Mouse (Mus musculus) thymus, postnatal 36 days (tissue): Measurements from ENCODE around the gene Jak2.

Source experiments
- DNase-seq, 2 experiments: peaks; one replicate each; pipeline ENCODE4 v3.0.0; 2022; ENCODE audit warnings: mixed read lengths in 2 of 2

The Jak2 gene

DNA sequence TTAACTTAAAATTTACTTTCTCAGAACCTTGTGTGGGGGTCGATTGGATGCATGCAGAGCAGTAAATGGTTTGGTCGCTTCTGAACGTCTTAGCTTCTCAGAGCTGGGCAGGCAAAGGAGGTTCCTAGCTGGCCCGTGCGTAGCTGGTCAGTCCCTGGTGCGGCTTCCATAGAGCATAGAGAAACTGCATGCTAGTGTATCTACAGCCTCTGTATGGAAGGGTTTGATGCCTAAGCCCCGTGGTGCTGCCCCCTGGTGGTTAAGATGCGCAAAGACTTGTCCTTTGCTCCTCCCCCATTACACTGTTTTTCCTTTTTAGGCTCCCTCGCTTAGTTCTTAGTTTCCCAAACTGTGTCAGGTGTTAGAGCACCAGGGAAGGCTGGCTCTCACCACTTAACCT is 2.1 kb downstream of the Jak2 start:
- DNase-seq, result peak; percentile 81 to 84

DNA sequence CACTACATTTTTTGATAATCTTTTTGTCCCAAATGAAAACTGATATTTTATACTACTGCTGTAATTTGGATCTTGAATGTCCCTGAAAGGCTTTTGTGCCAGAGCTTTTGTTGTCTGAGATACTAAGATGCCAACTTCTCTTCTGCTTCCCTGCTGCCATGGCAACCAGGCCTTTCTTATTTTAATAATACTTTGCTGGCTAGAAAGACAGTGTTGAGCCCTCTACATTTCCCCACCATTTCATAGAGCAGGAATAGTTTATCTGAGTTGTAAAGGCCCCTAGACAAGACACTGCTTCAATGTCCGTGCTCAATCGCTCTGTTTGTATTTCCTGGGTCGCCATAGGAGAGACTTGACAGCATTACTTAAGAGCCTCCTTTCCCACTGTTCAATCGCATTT is 3.0 kb downstream of the Jak2 start:
- DNase-seq, result no peak

DNA sequence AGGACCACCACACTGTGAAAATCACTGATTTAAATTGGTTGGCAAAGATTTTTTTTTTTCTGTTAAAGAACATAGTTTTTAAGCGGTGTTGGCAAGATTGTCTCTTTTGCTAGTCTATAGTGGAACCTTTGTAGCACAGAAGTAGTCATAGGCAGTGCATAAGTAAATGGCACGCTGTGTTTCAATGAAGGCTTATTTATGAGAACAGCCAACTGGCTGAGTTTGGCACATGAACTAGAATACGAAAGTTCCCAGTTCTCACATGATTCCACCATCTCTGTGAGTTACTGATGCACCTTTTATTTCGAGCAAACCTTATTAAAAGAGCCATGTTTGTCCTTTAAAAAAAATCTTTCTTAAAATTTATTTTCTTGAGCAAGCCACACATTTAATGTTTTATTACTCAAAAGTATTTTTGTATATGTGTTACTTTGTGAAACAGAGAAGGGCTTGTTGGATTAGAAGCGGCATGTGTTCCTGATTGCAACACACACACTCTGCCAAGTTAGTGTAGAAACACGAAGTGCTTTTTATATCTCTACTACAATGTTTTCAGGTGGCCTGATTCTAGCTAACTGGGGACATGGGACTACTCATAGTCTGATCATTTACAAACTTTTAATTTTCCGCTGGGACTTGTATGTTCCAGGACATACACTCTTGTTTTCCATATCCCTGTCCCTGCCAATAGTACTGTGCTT is 3.8 kb downstream of the Jak2 start:
- DNase-seq, result no peak

DNA sequence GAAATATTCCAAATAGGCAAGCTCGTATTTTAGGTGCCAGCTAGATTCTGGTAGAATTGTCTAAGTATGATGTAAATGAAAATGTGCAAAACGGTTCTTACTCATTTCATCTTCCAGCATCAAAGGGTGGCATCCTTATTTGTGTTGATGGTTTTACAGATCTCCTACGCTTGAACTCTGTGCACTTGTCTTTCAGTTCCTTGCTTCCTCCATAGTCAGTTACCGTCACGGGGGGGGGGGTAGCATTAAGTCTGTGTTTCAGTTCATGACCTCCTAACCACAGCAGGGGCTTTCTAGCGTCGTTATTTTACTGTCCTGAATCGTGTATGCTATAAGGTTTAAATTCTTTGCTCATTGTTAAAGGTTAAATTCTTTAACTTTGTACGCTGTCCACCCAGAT is 10.0 kb downstream of the Jak2 start:
- DNase-seq, result no peak

DNA sequence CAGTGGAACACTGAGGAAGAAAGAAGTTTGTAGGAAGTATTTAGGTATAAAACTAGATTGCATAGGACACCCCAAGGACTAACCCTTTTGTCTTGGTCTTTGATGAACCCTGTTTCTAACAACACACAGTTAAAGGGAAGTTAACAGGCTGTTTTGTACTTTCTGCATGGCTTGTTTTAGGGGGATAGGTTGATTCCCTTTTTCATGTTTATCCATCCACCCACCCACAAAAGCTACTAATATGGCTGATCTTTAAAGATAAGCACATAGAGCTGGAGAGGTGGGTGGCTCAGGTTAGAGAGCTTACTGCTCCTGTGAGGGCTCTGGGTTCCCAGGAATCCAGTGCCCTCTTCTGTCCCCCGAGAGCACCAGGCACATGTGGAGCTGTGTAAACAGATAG is 11.9 kb downstream of the Jak2 start:
- no peak for DNase-seq

DNA sequence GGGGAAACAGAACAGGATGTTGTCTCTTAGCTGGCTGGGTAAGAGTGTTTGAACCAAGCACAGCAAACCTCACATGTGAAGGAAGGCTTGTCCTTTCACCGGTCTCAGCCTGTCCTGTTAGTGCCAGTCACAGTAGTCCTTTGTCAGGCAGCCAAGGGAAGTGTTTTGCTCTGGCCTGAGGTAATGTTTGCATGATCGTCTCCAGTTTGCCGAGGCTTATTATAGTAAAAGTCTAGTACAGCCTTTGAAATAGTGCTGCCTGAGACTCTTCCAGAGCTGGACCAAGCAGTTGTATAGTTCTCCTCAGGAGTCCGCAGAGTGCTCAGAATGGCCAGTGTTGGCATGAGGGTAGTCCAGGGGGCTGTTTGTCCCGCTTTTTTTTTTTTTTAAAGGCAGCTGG is 13.9 kb downstream of the Jak2 start:
- DNase-seq, result no peak

DNA sequence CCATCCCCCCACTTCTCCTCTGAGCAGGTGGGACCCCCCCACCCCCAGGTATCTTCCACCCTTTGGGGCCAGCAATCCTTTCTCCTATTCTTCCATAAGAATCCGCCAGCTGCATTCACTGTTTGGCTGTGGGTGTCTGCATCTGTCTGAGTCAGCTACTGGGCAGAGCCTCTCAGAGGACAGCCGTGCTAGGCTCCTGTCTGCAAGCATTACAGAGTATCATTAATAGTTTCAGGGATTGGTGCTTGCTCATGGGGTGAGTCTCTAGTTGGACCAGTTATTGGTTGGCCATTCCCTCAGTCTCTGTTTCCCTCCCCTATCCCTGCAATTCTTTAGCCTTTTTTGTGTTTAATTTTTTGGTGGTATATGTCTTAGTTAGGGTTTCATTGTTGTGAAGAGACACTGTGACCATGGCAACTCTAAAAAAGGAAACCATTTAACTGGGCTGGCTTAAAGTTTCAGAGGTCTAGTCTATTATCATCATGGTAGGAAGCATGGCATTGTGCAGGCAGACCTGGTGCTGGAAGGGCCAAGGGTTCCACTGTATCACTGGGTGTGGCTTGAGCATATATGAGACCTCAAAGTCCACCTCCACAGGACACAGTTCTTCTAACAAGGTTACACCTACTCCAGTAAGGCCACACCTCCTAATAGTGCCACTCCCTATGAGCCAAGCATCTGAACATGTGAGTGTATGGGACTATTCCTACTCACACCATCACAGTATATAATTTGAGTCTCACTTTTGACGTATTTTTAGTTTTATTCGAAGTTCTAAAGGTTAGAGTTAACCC is 15.6 kb downstream of the Jak2 start:
- DNase-seq, result no peak

DNA sequence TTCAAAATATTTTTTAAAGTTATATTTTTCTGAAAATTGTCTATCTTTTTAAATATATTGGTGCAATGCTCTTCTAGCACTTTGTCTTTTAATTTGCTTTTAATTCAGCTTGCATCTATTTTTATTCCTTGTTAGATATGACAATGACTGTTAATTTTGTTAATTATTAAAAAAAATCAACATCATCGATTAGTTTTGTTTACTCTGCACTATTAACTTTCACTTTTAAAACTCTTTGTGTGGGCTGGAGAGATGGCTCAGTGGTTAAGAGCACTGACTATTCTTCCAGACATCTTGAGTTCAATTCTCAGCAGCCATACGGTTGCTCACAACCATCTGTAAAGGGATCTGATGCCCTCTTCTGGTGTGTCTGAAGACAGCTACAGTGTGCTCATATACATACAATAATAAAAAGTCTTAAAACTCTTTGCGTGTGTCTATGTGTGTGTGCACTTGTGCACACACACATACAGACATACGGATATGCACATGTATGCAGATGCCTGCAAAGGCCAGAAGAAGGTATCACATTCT is 17.2 kb downstream of the Jak2 start:
- no peak for DNase-seq

DNA sequence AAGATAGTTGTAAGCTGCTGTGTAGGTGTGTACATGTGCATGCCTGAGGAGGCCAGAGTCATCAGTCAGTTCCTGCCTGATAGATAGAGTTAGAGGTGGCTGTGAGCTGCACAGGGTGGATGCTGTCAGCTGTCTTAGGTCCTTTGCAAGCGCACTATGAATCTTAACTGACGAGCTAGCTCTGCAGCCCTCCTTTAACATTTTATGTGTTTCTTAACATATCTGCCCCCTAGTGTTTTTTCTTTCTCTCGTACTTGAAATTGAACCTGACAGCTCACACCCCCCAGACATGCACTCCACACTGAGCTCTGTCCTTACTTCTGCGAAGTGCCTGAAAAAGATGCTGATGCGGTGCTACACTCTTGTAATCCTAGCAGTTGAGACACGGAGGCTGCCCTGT is 18.6 kb downstream of the Jak2 start:
- DNase-seq, result no peak

DNA sequence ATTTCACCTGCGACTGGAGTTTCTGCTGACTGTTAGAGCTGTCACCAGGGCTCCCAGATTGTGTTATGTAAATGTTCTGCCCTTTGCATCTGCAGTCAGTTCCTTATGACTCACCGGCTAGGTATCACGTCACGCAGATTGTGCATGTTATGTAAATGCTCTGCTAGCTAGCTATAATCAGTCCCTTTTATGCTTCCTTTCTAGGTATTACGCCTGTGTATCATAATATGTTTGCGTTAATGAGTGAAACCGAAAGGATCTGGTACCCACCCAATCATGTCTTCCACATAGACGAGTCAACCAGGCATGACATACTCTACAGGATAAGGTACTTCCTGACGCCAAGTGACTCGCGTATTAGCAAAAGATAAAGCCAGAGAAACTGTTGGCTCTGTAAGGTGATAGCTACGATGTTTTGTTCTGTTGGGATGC is 19.5 kb downstream of the Jak2 start:
- DNase-seq, result no peak

DNA sequence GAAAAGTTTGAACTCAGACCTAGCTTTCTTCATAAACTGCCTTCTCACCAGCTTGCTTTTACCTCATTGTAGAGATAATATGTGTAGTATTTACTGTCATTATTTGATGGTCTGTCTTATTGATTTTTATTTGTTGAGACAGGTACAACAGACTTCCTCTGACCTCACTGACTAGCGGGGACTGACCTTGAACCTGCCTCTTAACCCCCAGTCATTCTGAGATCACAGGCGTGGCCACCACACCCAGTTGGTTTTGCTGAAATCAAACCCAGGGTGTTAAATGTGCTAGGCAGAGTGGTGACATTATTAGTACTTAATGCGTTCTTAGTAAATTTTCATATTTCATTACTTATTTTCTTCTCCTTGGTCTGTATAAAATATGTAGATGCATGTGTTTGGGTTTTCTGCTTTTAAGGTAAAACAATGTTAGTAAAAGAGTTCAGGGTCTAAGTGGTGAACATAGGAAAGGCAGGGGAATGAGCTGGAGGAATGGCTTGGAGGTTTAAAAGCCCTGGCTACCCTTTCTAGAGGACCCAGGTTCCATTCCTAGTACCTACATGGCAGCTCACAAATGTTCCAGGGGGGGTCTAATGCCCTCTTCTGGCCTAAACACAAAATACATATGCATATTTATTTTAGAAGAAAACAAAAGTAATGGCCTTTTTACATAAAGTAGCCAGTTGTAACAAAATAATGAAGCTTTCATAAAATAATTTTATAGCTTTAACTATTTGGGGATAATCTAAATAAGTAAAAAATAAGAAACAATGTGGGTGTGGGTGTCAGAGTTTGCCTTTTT is 20.6 kb downstream of the Jak2 start:
- DNase-seq, result no peak

DNA sequence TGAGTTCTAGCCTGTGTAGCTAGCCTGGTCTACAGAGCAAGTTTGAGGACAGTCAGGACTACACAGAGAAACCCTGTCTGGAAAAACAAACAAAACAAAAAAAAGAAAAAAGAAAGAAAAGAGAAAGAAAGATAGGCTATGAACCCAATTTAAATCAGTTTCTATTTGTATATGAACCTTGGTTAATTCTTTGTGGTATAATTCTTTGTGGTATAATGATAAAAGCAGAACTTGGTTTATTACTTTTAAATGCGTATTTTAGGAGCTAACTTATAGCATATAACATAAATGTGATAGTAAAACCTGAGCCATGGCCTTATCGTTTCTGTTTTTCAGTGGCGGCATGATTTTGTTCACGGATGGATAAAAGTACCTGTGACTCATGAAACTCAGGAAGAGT is 24.8 kb downstream of the Jak2 start:
- no peak for DNase-seq

DNA sequence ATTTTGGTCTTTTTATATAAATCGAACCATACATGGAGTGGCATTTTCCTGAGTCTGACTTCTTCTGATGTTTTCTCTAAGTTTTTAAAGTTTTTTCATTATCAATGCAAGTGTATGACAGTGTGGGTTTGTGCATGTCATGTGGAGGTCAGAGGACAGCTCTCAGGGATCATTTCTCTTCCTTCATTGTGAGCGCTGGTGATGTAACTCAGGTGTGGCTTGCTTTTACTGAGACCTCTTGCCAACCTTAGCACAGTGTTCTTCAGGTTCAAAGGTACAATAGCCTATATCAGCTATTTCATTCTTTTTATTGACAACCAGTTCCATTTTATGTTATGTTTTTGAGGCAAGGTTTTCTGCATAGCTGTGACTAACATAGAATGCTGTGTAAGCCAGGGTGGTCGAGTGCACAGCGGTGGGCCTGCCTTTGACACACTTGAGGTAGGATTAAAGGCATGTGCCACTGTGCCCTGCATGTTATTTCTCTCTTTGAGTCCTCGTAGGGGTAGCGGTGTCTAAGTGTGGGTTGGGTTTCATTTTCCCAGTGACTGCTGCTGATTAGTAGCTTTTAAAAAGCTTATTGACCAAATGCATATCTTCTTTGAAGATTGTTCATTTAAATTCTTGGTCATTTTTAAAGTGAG is 27.4 kb downstream of the Jak2 start:
- no peak for DNase-seq

DNA sequence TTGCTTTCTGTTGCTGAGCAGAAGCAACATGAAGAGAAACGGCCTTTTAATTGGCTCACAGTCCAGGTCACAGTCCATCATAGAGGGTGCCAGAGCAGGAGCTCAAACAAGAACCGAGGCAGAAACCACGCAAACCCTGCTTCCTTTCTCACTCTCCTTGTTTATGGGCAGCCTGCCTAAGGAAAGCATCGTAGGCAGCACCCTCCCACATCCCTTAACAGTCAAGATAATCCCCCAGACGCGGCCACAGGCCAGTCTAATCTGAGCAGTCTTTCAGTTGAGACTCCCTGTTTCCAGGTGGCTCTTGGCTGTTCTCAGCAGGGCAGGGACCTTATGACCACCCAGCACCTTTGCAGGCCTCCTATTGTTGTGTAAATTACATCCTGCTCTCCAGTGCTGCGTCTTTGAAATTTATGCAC is 33.8 kb downstream of the Jak2 start:
- no peak for DNase-seq

DNA sequence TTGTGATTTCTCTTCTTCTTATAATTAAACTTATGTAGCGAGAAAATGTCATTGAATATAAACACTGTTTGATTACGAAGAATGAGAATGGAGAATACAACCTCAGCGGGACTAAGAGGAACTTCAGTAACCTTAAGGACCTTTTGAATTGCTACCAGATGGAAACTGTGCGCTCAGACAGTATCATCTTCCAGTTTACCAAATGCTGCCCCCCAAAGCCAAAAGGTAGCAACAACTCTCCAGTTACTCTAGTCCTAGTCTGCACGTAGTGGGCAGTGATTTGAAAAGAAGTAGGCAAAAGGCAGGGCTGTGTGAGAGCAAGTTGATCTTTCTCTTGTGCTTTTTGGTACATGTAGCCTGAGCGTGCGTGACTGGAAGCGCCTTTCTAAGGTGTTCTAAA is 36.2 kb downstream of the Jak2 start:
- DNase-seq, result no peak

DNA sequence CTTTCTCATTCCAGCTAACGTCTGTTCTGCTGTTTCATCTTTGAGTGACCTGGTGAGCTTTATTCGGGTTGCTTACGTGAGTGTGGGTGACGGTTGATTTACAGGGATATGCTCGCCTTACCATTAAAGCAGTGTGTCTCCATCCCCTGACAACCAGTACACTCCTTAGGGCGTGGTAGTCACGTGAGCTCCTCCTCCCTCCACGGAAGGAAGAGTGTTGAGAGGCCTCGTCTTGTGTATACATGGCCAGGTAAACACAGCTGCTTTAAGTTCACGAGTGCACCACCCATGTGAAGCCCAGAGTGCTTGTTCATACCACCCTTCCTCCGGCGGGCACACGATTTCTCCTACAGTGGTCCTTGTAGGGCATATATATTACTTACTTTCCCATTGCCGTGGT is 39.9 kb downstream of the Jak2 start:
- no peak for DNase-seq

DNA sequence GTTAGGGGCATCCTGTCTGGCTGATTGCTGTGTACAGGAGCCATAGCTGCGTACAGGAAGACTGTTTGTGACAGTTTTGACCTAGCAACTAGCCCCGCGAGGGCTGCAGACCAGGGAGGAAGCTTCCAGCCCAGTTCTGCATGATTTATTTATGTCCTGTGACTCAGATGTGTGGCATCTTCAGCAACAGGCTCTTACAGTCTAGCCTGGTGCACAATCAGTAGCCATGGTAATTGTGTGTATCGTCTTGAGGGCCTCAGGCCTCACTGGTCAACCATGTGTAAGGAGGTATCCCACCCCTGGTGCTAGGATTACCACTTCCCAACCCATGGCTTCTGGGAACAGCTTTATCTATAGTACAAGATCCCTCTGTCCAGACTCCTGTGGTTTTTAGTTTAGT is 40.9 kb downstream of the Jak2 start:
- DNase-seq, result no peak

DNA sequence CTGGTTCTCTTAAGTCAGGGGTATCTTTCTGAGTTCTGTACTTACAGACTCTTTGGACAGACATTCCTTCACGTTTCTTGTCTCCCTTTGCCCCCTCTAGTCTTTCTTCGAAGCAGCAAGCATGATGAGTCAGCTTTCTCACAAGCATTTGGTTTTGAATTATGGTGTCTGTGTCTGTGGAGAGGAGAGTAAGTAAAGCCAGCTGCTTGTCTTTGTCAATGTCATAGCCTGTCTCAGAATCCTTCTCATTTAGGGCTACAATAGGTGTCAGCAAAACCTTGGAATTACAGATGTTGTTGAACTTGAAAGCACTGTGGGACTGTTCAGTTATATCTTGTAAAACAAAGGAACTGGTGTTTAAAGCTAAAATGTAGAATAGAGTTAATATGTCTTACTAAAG is 43.1 kb downstream of the Jak2 start:
- no peak for DNase-seq

DNA sequence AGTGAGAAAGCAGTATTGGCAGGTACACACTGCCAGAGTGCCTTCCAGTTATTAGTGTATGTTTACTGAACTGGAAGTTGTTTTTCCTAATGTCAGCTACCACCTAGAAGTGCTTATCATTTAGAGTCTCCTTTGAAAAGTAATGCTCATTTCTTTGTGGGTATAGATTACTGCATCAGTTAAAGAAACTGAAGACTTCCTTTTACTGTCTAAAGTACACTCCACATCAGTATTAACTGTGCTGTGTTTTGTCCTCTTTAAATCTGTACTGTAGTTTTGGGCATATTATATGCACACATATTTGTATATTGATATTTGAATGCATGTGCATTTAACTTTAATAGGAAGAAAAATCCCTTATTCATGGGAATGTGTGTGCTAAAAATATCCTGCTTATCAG is 44.5 kb downstream of the Jak2 start:
- DNase-seq, result no peak

DNA sequence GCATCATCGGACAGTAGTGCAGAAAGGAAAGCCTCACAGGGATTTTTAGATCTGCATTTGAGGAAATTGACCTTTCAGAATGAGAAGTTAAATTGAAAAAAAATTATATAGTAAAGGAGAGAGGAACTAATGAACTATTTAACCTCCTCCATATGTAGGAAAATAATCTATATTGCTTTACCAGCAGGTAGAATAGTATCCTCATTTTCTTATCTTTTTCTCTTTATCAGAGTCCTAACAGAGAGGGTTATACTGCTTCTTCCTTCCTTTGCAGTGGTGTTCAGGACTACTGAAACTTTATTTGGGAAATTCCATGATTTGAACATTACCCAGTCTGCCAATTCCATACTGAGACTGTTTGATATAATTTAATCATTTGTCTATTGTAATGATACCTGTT is 45.7 kb downstream of the Jak2 start:
- DNase-seq, result no peak

DNA sequence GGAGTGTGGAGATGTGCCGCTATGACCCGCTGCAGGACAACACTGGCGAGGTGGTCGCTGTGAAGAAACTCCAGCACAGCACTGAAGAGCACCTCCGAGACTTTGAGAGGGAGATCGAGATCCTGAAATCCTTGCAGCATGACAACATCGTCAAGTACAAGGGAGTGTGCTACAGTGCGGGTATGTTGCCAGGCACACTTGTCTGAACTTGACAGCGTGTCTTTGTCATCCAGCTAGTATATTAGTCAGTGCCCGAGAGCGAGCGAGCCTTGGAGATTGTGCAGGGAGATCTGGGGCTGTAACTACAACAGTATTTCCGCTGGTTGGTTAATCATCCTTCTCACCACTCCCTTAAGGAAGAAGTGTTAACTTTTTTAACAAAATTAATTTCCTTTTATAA is 49.3 kb downstream of the Jak2 start:
- no peak for DNase-seq

DNA sequence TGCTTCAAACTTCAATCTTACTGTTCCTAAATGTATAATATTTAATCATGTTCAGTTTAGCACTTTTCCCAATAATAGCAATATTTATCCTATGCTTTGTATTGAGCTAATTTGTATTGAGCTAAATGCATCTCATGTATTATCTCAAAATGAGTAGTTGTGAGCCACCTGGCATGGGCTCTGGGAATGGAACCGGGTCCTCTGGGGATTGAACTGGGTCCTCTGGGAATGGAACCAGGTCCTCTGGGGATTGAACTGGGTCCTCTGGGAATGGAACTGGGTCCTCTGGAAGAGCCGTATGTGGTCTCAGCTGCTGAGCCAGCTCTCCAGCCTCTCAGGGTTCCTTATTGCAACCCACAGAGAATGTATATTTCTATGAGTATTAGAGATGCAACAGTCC is 50.5 kb downstream of the Jak2 start:
- DNase-seq, result no peak

DNA sequence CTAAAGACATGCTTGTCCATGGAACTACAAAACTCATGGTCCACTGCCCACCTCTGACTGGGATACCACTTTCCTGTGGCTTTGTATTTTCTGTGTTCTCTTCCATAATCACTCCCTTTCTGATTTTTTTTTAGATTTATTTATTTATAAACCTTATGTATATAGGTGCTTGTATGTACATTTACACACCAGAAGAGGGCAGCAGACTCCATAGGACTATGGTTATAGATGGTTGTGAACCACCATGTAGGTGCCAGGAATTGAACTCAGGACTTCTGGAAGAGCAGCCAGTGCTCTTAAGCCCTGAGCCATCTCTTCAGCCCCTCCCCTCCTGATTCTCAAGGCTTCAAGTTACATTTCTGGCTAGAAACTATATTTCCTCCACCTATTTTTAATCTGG is 57.2 kb downstream of the Jak2 start:
- no peak for DNase-seq
